ENCODE assay signal across 14 mouse cellular contexts in the genomic region with DNA sequence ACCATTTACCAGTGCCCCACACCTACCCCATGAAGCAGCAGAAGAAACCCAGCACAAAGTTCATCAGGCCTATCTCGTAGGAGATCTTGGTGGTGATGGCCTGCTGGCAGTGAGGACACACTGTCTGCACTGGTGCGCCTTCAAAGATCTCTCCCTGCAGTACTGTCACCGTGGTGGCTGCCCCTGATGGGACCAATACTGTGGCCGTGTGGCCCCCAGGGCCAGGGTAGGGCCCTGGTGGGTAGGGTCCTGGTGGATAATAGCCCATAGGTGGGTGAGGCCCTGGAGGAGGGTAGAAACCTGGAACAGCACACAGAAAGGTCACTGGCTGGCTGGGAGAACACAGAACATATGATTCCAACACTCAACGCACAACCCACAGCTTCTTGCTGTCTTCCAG.
"Had no signal": no experiment of that assay in that cellular context is flagged by ENCODE, and none has a peak within 500 bp of the region (broad histone marks: within the 10 kb centered on the region; RNA-seq: fewer than 3 reads in every experiment).

No protein-coding gene starts in this region.

- H3K4me1 ChIP-seq: midbrain, embryonic 12.5 days had no signal

- H3K27ac ChIP-seq: left cerebral cortex, adult 2 months; liver, embryonic 14.5 days; midbrain, embryonic 12.5 days had no signal

- H3K9ac ChIP-seq: liver, embryonic 14.5 days; midbrain, embryonic 12.5 days had no signal

- H3K4me3 ChIP-seq: left cerebral cortex, adult 2 months; midbrain, embryonic 12.5 days had no signal

- ATAC-seq: intestine, postnatal 0 days had no signal

- H3K4me2 ChIP-seq: midbrain, embryonic 12.5 days had no signal

- H3K9me3 ChIP-seq: midbrain, embryonic 12.5 days had no signal

- H3K27me3 ChIP-seq: midbrain, embryonic 12.5 days had no signal

- DNase-seq: kidney, adult 2 months; kidney, postnatal 10 days; kidney, postnatal 4 days; layer of hippocampus, adult 9-11 months; layer of hippocampus, postnatal 36 days; lung, adult 2 months; lung, postnatal 14 days; lung, postnatal 4 days; thymus, adult 18-20 months; thymus, postnatal 36 days had no signal
